Mouse (Mus musculus) G1E (cell line): Measurements from ENCODE around the gene Crygn. TPM values are rescaled to one million over a fixed set of nuclear protein-coding genes. Genes with fewer than 3 reads are reported as not detected.

ENCODE experiments used
- ATAC-seq: 2 replicates; pipeline ENCODE4 v1.8.0; 2016; ENCODE audit warnings: mild to moderate bottlenecking; ENCODE audit not compliant: insufficient number of reproducible peaks, poor library complexity, low FRiP score, severe bottlenecking; ENCODE audit errors: extremely low read depth
- DNase-seq: peaks from one replicate; pipeline ENCODE4 v3.0.0; 2012; ENCODE audit warnings: low spot score
- H3K27me3 ChIP-seq: 2 replicates; pipeline ENCODE4 v1.6.1; 2012; ENCODE audit warnings: mild to moderate bottlenecking, low read length, inconsistent platforms; ENCODE audit not compliant: insufficient read depth
- H3K36me3 ChIP-seq: replicated peaks from 2 replicates; pipeline ENCODE3; 2012; ENCODE audit warnings: mild to moderate bottlenecking, inconsistent platforms
- H3K4me1 ChIP-seq: 2 replicates; pipeline ENCODE4 v1.6.1; 2012; ENCODE audit warnings: low read depth, low read length, inconsistent platforms, mixed read lengths; ENCODE audit not compliant: insufficient read depth
- H3K4me3 ChIP-seq: 2 replicates; pipeline ENCODE4 v1.5.1; 2012; ENCODE audit warnings: low read depth, mild to moderate bottlenecking, inconsistent platforms, low read length, moderate library complexity, mixed read lengths
- H3K9me3 ChIP-seq: replicated peaks from 2 replicates; pipeline ENCODE4 v1.6.1; 2012; ENCODE audit warnings: inconsistent platforms
- CTCF ChIP-seq: IDR thresholded peaks from 2 replicates; pipeline ENCODE4 v1.5.1; 2012; ENCODE audit warnings: low read depth, low read length, inconsistent platforms, mixed read lengths
- GATA1 ChIP-seq: IDR thresholded peaks from 2 replicates; pipeline ENCODE4 v1.6.1; 2012; ENCODE audit warnings: borderline replicate concordance, low read length, inconsistent platforms, mixed read lengths
- GATA2 ChIP-seq: IDR thresholded peaks from 2 replicates; pipeline ENCODE4 v1.6.1; 2012; ENCODE audit warnings: low read depth, low read length, inconsistent platforms, borderline replicate concordance
- POLR2AphosphoS5 ChIP-seq: IDR thresholded peaks from 2 replicates; pipeline ENCODE4 v1.6.1; 2012; ENCODE audit warnings: low read depth, low read length, inconsistent platforms; ENCODE audit not compliant: insufficient replicate concordance
- TAL1 ChIP-seq: conservative IDR thresholded peaks from 2 replicates; pipeline ENCODE4 v1.6.1; 2012; ENCODE audit warnings: low read depth, low read length, inconsistent platforms, mixed read lengths
- polyA plus RNA-seq: library from polyadenylated mRNA; stranded (reverse); fragments of >175 nt; gene quantifications from 2 replicates; pipeline ENCODE4 v1.2.3, GENCODE M21; 2012
- total RNA-seq, 2 experiments: library from RNA; stranded (forward) in 1 of 2; stranded (reverse) in 1 of 2; fragments of 200-1000 nt in 1 of 2; fragments of >200 nt in 1 of 2; fragmentation: Nextera tagmentation in 1 of 2; gene quantifications; 2 replicates each; pipeline ENCODE4 v1.2.3; 2014 to 2017

Crygn gene
- total and polyA plus RNA-seq, 3 experiments = 0.95 TPM; not detected in 2

DNA sequence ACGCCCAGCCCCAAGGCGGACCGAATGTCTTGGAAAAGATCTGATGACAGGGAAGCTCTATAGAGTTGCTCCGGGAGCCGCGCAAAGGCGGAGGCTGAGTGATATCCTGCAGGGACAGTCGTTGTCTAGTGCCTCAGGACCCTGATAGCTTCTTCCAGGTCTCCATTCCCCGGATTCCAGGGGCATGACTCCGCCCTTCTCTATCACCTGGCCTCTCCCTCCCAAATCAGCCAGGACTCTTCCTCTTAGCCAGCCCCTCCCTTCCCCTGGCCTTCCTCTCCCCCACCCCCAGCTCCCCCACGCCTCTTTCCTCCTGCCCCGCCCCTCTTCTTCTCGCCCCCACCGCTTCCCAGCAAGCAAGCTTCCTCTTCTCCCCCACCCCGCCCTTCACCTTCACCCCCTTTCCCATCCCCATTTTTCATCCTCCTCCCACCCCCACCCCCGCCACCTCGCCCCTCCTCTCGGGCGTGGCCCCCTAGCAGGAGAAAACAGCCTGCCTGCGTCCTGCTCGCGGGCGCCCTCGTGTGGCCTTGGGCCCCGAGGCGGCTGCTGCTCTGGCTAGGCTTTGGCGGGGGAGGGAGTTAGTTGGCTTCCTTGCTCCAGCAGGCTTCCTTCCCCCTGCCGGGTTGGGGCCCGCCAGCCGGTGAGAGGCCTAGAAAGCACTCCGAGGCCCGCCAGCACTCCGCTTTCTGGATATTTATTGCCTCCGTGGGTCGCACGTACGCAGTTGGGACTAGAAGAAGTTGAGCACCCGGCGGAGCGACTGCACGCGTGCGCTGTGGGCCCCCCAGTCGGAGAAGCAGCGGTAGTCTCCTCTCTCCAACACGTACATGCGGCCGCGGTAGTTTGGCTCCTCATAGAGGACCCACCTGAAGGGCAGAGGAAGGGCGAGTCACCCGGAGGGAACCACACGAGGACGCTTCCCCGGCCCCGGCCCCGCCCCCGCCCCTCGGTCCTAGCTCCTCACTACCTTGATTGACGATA lies 7.2 kb downstream of the Crygn start:
- Histone ChIP-seq H3K27me3 (peaks cover 50% of the 10 kb centered on the region), H3K9me3 (no peaks in the 10 kb centered on the region), H3K4me1 (peaks cover 21% of the 10 kb centered on the region), H3K36me3 (no peaks in the 10 kb centered on the region), H3K4me3 (peak overlapping the region; percentile 61; the same call in 1 of the 2 replicates)
- peak; percentile 78 for DNase-seq
- TF ChIP-seq POLR2AphosphoS5 (no peak), GATA2 (no peak), TAL1 (no peak), CTCF (no peak), GATA1 (no peak)
- ATAC-seq = no peak; the same call in 1 of the 2 replicates

DNA sequence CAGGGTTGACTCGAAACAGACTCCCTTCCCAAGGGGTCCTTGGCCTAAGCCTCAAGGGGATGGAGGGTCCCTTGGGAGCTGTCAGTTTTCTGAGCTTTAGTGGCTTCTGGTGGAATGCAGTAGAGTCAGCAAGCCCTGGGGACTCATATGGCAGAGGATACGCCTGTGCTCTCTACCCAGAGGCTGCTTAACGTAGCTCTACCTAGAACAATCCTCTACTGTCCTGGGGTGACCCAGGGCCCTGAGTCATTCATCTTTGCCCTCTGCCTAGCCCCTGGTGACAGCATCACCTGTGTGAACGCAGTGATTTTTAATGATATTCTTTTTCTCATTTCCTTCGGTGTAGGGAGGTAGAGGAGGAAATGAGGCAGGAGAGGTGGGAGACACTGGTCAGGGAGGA lies 8.1 kb downstream of the Crygn start:
- Histone ChIP-seq H3K36me3 (no peaks in the 10 kb centered on the region), H3K9me3 (no peaks in the 10 kb centered on the region), H3K4me1 (peaks cover 21% of the 10 kb centered on the region), H3K27me3 (peaks cover 55% of the 10 kb centered on the region), H3K4me3 (no peak overlapping the region)
- TF ChIP-seq GATA1 = no peak
- no peak for TF ChIP-seq GATA2
- no peak for TF ChIP-seq TAL1
- no peak for TF ChIP-seq CTCF
- no peak for TF ChIP-seq POLR2AphosphoS5
- ATAC-seq = no peak
- no peak for DNase-seq

DNA sequence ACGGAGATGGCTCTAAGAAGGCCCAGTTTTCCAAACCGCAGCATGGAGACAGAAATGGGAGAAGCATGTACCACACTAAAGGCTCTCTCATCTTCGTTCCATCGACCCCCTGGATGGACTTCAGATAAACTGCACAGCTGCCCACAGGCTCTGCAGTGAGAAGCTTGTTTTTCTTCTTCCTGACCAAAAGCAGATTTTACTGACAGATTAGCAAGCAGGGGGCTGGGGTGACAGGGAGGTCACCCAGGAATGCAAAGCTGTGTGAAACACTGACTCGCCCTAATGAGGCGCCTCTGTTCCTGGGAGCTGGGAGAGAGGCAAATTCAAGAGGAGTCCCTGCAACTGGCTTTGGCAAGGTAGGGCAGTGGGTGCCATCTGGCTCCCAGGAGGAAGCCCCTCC lies 10.3 kb downstream of the Crygn start:
- no peaks in the 10 kb centered on the region for H3K9me3 ChIP-seq
- ATAC-seq (no peak), DNase-seq (no peak)
- peaks cover 21% of the 10 kb centered on the region for H3K4me1 ChIP-seq
- H3K27me3 ChIP-seq = peaks cover 48% of the 10 kb centered on the region
- no peak for TF ChIP-seq GATA1
- no peak for TF ChIP-seq GATA2
- TF ChIP-seq POLR2AphosphoS5 = no peak
- TF ChIP-seq CTCF = no peak
- no peak for TF ChIP-seq TAL1
- no peak overlapping the region for H3K4me3 ChIP-seq
- H3K36me3 ChIP-seq = no peaks in the 10 kb centered on the region

DNA sequence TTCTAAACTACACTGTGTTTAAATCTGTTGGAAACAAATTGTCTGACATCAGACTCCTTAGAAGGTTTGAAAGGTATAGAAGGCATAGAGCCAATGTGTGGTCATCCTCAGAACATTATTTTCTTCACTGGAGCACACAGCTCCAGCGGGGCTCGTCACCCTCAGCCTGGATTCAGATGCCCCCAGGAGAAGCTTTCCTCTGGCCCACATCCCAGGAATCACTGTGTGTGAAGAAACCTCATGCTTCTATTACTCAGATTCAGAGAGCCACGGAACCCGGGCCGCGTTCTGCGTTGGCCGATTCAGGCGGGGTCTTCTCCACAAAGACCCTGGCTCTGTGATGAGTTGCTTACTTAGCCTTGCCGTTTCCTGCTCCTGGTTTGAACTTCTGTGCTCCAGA lies 13.9 kb downstream of the Crygn start:
- Histone ChIP-seq H3K36me3 (no peaks in the 10 kb centered on the region), H3K9me3 (no peaks in the 10 kb centered on the region), H3K4me3 (no peak overlapping the region), H3K4me1 (no peaks in the 10 kb centered on the region), H3K27me3 (peaks cover 33% of the 10 kb centered on the region)
- no peak for DNase-seq
- ATAC-seq = no peak
- TF ChIP-seq POLR2AphosphoS5 (no peak), GATA1 (no peak), TAL1 (no peak), GATA2 (no peak), CTCF (no peak)

DNA sequence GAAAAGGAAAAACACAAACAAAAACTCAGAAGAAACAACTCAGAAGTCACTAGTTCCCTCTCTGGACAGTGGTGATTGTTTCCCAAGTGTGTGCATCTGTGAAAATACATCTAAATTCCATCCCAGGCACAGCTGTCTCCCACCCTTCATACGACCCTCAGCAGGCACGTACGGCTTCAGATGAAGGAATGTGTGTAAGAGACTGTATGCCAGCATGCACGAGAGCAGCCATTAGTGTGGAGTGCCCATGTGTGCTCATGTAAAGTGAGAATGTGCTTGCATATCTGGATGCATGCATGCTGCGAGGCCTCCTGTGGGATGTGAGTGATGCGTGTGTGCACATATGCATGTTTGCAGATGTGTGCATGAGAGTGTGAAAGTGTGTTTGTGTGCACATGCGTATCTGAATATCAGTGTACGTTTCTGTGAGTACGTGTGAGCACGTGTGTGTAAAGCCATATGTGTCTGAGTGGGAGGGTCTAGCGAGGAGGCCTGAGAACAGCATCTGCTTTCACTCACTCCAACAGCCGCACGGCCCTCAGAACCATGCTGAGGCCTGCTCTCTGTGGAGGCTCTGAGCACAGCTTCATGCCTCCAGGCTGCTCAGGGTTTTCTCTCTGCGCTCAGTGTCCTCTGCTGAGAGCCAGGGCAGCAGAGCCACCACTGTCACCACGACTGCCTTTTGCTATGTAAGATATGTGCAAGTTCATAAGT lies 16.5 kb downstream of the Crygn start:
- H3K9me3 ChIP-seq = no peaks in the 10 kb centered on the region
- TF ChIP-seq GATA2 (no peak), POLR2AphosphoS5 (no peak), TAL1 (no peak), CTCF (no peak), GATA1 (no peak)
- H3K27me3 ChIP-seq = peaks cover 24% of the 10 kb centered on the region
- ATAC-seq (no peak), DNase-seq (no peak)
- H3K4me3 ChIP-seq = no peak overlapping the region
- H3K4me1 ChIP-seq = no peaks in the 10 kb centered on the region
- no peaks in the 10 kb centered on the region for H3K36me3 ChIP-seq

DNA sequence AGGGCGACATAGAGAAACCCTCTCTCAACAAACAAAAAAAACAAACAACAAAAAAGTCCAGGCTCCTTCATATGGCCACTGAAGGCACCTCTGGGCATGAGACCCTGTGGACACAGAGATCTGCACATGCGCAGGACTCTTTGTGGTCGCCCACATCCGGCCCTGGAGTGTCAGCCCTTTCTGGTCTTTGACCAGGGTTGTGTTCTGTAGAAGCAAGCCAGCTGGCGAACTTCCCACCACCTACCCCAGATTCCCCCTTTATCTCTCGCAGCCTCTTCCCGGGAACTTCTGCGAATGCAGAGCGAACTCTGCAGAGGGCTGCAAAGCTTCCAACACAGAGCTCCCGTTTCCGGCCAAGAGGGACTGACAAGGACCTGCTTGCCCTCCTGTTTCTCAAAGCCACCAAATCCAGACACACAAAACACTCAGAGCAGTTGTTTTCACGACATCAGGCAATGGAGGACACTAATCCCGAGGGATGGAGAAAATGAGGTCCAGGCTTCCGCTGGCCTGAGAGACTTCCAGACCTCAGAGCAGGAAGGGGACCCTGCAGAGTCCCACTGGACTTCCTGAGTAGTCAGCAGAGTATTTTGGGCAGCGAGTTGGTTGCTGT lies 18.6 kb downstream of the Crygn start:
- H3K36me3 ChIP-seq = no peaks in the 10 kb centered on the region
- no peak for ATAC-seq
- peaks cover 19% of the 10 kb centered on the region for H3K27me3 ChIP-seq
- no peak overlapping the region for H3K4me3 ChIP-seq
- H3K9me3 ChIP-seq = no peaks in the 10 kb centered on the region
- H3K4me1 ChIP-seq = no peaks in the 10 kb centered on the region
- DNase-seq = no peak
- TF ChIP-seq GATA1 = no peak
- no peak for TF ChIP-seq TAL1
- TF ChIP-seq CTCF = no peak
- no peak for TF ChIP-seq POLR2AphosphoS5
- no peak for TF ChIP-seq GATA2
